Mouse (Mus musculus): ENCODE results near the gene 2310046K23Rik. TPM values are rescaled to one million over a fixed set of nuclear protein-coding genes. Genes with fewer than 3 reads are reported as not detected.
"Not testable (repeated sequence)": the region's sequence is repeated elsewhere in the genome, so short reads cannot be mapped to it uniquely, and the experiment has no call there.

Gene 2310046K23Rik
- total RNA-seq (2015; ENCODE audit: low replicate concordance) (not detected in 2 replicates), total RNA-seq (2017; ENCODE audit: low replicate concordance) (not detected in 2 replicates)

DNA sequence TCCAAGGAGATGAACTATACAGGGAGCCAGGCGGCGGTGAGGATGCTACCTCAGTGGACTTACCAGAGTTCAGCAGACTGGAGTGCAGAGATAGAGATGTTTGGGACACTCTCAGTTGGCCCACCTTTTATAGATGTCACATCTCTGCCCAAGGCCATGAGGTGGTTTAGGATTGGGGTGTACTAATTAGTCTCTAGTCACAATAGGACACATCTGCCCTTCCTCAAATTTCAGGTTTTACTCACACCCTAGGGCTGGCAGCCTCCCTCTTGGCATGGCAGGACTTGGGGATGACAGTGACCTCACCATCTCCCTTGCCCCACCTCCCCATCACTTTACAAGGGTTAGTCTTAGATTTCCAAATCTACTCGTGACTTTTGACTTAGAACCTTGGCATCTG, at the start of gene 2310046K23Rik:
Gene 2310046K23Rik, minus strand, starts transcription at position 101 of the 400 bp plus-strand sequence.
- ATAC-seq (replicated peaks; ENCODE audit: low FRiP score, poor library complexity, severe bottlenecking): no peak

- ATAC-seq (replicated peaks; ENCODE audit: low FRiP score, poor library complexity, severe bottlenecking): no peak
Observed at GRCm38 (mm10) chr3:92583164-92583826, 49.0 kb upstream of the 2310046K23Rik start.

DNA sequence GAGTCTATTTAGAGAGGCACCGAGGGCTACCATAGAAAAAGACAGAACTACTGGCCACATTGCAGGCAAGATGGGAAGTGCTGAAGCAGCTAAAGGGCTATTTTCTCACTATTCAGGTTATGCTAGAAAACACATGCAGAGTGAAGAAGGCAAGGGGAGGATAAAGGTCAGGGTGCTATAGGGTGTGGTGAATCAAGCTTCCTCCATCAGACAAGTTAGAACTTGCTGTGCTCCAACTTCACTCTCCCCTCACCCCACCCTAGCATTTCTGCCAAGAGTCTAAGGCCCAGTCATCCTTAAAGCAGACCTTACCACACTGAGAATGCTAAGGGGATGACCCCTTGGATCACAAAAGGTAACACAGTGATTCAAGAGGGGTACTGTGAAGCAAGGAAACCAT, 45.2 kb upstream of the 2310046K23Rik start:
- ATAC-seq (replicated peaks; ENCODE audit: low FRiP score, poor library complexity, severe bottlenecking): no peak

GRCm38 (mm10) chr3:92578652-92579413, 44.5 kb upstream of the 2310046K23Rik start:
- no peak for ATAC-seq (replicated peaks; ENCODE audit: low FRiP score, poor library complexity, severe bottlenecking)

GRCm38 (mm10) chr3:92573449-92574041, 39.2 kb upstream of the 2310046K23Rik start, which contains the start of gene Ivl:
Gene Ivl, minus strand, starts transcription at chr3:92573735.
- no peak for ATAC-seq (replicated peaks; ENCODE audit: low FRiP score, poor library complexity, severe bottlenecking)

- ATAC-seq (replicated peaks; ENCODE audit: low FRiP score, poor library complexity, severe bottlenecking): no peak
Observed at GRCm38 (mm10) chr3:92572514-92573155, 38.3 kb upstream of the 2310046K23Rik start.

DNA sequence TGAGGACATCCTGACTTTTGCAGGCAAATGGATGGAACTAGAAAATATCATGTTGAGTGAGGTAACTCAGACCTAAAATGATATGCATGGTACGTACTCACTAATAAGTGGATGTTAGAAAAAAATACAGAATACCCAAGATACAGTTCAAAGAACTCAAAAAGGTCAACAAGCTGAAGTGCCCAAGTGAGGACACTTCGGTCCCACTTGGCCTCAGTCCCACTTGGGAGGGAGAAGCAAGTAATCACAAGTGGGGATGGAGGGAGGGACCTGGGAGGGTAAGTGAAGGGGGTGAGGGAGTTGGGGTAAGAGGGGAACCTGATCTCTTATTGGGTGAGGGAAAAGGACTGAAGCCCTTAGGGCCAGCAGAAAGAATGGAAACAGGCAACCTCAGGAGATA, 34.4 kb upstream of the 2310046K23Rik start:
- no peak for ATAC-seq (replicated peaks; ENCODE audit: low FRiP score, poor library complexity, severe bottlenecking)

- ATAC-seq (replicated peaks; ENCODE audit: low FRiP score, poor library complexity, severe bottlenecking): no peak
Observed at GRCm38 (mm10) chr3:92565418-92565817, 31.1 kb upstream of the 2310046K23Rik start.

- no peak for ATAC-seq (replicated peaks; ENCODE audit: low FRiP score, poor library complexity, severe bottlenecking)
Observed at GRCm38 (mm10) chr3:92512325-92512724, 22.0 kb downstream of the 2310046K23Rik start.

DNA sequence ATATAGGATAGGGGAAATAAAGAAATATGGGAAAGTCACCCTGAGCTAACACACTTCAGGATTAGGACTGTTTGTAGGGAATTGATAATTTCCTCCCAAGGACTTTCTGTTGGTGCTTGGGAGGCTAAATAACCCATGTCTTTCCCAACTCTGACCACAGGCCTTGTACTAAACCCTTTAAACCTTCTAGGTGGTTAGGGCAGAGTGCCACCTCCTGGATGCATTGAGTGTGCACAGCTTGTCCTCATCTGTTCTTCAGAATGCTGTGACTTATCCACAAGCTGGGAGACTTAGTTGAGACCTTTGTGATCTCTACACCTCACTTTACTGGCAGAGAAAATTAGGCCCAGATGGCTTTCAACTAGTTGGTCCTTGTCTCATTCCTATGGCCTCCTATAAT, 23.5 kb downstream of the 2310046K23Rik start:
- ATAC-seq (replicated peaks; ENCODE audit: low FRiP score, poor library complexity, severe bottlenecking): no peak

DNA sequence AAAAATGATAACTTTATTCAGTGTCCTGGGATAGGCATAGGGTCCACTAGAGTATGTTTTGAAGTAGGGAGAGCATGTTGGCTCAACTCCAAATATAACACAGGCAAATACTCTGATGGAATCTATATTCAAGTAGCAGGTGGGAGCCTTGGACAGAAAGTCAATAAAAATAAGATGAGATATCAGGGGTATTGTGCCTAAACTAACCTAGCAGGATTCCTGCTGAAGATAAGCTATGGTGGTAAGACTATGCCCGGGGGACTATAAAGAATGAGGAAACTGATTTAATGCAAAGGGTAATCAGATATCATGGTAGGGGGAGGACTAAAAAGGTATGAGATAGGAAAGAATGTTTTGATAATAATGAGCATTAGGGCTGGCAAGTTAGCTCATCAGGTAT, 26.1 kb downstream of the 2310046K23Rik start:
- ATAC-seq (replicated peaks; ENCODE audit: low FRiP score, poor library complexity, severe bottlenecking): no peak

DNA sequence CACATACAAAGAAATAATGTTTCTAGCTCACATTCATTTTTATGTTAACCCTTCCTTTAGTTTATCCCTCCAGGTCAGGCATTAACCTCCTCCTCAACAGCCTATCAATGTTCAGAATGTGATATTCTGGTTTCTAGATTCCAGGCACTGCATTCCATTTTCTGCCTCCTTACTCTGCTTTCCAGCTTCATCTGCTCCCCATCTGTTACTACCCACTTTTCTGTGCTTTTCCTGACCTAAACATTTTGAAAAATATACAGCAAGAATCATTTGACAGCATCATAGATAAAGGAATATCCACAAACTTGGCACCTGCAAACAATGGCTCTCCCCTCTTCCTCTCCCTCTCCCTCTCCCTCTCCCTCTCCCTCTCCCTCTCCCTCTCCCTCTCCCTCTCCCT, 30.8 kb downstream of the 2310046K23Rik start:
- no peak for ATAC-seq (replicated peaks; ENCODE audit: low FRiP score, poor library complexity, severe bottlenecking)

GRCm38 (mm10) chr3:92500393-92500792, 33.9 kb downstream of the 2310046K23Rik start, which contains the start of gene Sprr4:
Gene Sprr4, minus strand, starts transcription at chr3:92500493.
- ATAC-seq (replicated peaks; ENCODE audit: low FRiP score, poor library complexity, severe bottlenecking): no peak

GRCm38 (mm10) chr3:92490262-92490661, 44.0 kb downstream of the 2310046K23Rik start:
- ATAC-seq (replicated peaks; ENCODE audit: low FRiP score, poor library complexity, severe bottlenecking): not testable (repeated sequence)

DNA sequence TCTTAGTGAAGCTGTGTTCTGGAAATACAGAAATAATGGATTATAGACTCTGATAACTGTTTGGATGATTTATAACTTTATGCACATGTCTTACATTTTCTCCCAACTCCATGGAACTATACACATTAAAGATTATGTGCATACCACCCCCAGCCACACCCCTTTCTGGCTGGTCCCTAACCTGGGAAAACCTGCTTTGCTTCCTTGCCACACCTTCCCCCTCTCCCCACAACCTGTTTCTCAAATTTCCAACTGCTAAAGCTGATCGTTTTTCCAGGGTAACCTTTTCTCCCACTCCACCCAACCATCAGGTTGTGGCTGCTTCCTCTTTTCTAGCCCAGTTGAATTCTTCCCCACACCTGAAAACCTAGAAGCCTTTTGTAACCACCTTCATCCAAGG, 48.0 kb downstream of the 2310046K23Rik start:
- no peak for ATAC-seq (replicated peaks; ENCODE audit: low FRiP score, poor library complexity, severe bottlenecking)

- ATAC-seq (replicated peaks; ENCODE audit: low FRiP score, poor library complexity, severe bottlenecking): no peak
Observed at GRCm38 (mm10) chr3:92485863-92486262, 48.4 kb downstream of the 2310046K23Rik start, which contains the start of gene Sprr1a. Gene Sprr1a, minus strand, starts transcription at chr3:92485895.
